Mouse (Mus musculus): ENCODE results near the gene AU040320. TPM values are rescaled to one million over a fixed set of nuclear protein-coding genes. Genes with fewer than 3 reads are reported as not detected.

Gene AU040320
- polyA plus RNA-seq, 1 experiment from 2014 or later: 32.9 TPM

GRCm38 (mm10) chr4:126846971-126847370 lies 93.6 kb downstream of the AU040320 start:
- Histone ChIP-seq H3K36me3 (replicated peaks) (peaks cover 63% of the 10 kb centered on the region), H3K4me3 (replicated peaks) (no peak overlapping the region), H3K9ac (no peak overlapping the region), H3K27me3 (no peaks in the 10 kb centered on the region), H3K27ac (no peak overlapping the region), H3K4me1 (no peaks in the 10 kb centered on the region), H3K9me3 (no peaks in the 10 kb centered on the region), H3K4me2 (no peak overlapping the region)
- ATAC-seq (ENCODE audit: low FRiP score): no peak
- 69% methylated on average over 7 of the region's 7 CpGs for WGBS

- Histone ChIP-seq H3K4me1 (no peaks in the 10 kb centered on the region), H3K27ac (no peak overlapping the region), H3K27me3 (no peaks in the 10 kb centered on the region), H3K4me2 (no peak overlapping the region), H3K9ac (no peak overlapping the region), H3K36me3 (replicated peaks) (peaks cover 69% of the 10 kb centered on the region), H3K9me3 (no peaks in the 10 kb centered on the region), H3K4me3 (replicated peaks) (no peak overlapping the region)
- WGBS: 93% methylated on average over 7 of the region's 7 CpGs
- no peak for ATAC-seq (ENCODE audit: low FRiP score)
Measured at GRCm38 (mm10) chr4:126850019-126850777, 96.9 kb downstream of the AU040320 start.

DNA sequence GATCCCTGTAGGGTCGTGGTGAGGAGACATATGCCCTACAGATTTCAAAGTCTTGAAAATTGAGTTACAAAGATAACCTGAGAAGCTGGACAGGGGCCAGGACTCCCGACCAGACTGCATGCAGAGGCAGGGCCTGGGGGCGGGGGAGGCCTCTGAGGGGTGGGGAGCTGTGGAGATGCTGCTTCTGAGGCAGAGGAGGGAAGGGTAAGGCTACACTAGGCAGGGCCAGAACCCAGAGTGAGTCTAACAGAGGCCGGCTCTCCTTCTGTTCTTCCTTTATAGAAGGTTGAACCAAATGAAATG lies 97.4 kb downstream of the AU040320 start:
- Histone ChIP-seq H3K27ac (no peak overlapping the region), H3K9me3 (no peaks in the 10 kb centered on the region), H3K36me3 (replicated peaks) (peaks cover 69% of the 10 kb centered on the region), H3K9ac (no peak overlapping the region), H3K4me1 (no peaks in the 10 kb centered on the region), H3K4me3 (replicated peaks) (no peak overlapping the region), H3K27me3 (no peaks in the 10 kb centered on the region), H3K4me2 (no peak overlapping the region)
- no peak for ATAC-seq (ENCODE audit: low FRiP score)
- 73% methylated on average over 4 of the region's 4 CpGs for WGBS

GRCm38 (mm10) chr4:126852971-126853370 lies 99.6 kb downstream of the AU040320 start:
- Histone ChIP-seq H3K27ac (no peak overlapping the region), H3K4me2 (no peak overlapping the region), H3K9ac (no peak overlapping the region), H3K36me3 (replicated peaks) (peaks cover 54% of the 10 kb centered on the region), H3K4me1 (no peaks in the 10 kb centered on the region), H3K9me3 (no peaks in the 10 kb centered on the region), H3K27me3 (no peaks in the 10 kb centered on the region), H3K4me3 (replicated peaks) (no peak overlapping the region)
- 85% methylated on average over 11 of the region's 11 CpGs for WGBS
- ATAC-seq (ENCODE audit: low FRiP score): no peak

GRCm38 (mm10) chr4:126860268-126860986 lies 107.1 kb downstream of the AU040320 start:
- peaks cover 60% of the 10 kb centered on the region for H3K36me3 ChIP-seq (replicated peaks)

GRCm38 (mm10) chr4:126861514-126862266 lies 108.3 kb downstream of the AU040320 start:
- ATAC-seq (ENCODE audit: low FRiP score): no peak
- Histone ChIP-seq H3K4me2 (no peak overlapping the region), H3K9me3 (no peaks in the 10 kb centered on the region), H3K27ac (no peak overlapping the region), H3K4me1 (no peaks in the 10 kb centered on the region), H3K36me3 (replicated peaks) (peaks cover 65% of the 10 kb centered on the region), H3K27me3 (no peaks in the 10 kb centered on the region), H3K9ac (no peak overlapping the region), H3K4me3 (replicated peaks) (no peak overlapping the region)
- 83% methylated on average over 11 of the region's 11 CpGs for WGBS

More at GRCm38 (mm10) chr4:126860268-126860986, 107.1 kb downstream of the AU040320 start:
- Histone ChIP-seq H3K9ac (no peak overlapping the region), H3K4me2 (no peak overlapping the region), H3K27ac (no peak overlapping the region), H3K27me3 (no peaks in the 10 kb centered on the region), H3K4me3 (replicated peaks) (no peak overlapping the region), H3K9me3 (no peaks in the 10 kb centered on the region), H3K4me1 (no peaks in the 10 kb centered on the region)
- WGBS: 90% methylated on average over 9 of the region's 9 CpGs
- ATAC-seq (ENCODE audit: low FRiP score): no peak

GRCm38 (mm10) chr4:126868699-126869098 lies 115.4 kb downstream of the AU040320 start:
- WGBS: 89% methylated on average over 12 of the region's 12 CpGs
- Histone ChIP-seq H3K4me1 (no peaks in the 10 kb centered on the region), H3K9ac (no peak overlapping the region), H3K4me2 (no peak overlapping the region), H3K4me3 (replicated peaks) (no peak overlapping the region), H3K36me3 (replicated peaks) (peaks cover 69% of the 10 kb centered on the region), H3K27me3 (no peaks in the 10 kb centered on the region), H3K27ac (no peak overlapping the region), H3K9me3 (no peaks in the 10 kb centered on the region)
- ATAC-seq (ENCODE audit: low FRiP score): no peak

DNA sequence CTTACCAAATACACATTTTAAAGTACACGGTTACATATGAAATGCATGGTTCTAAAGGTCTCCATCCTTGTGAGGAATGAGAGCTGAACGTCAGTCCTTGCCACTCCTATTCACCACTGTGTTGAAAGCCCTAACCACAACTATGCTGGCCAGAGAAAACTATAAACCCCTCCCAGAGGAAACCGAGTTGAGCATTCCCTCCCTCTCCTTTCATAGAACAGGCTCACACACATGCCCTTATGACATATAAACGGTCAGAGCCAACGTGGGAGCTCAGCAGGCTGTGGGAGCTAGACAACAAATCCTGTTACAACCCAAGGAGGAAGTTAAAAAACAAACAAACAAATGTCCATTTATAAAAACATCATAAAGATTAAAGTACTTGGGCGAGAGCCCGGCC lies 119.4 kb downstream of the AU040320 start:
- WGBS: 78% methylated on average over 7 of the region's 7 CpGs
- no peak for ATAC-seq (ENCODE audit: low FRiP score)
- H3K4me2 ChIP-seq: no peak overlapping the region
- H3K4me1 ChIP-seq: no peaks in the 10 kb centered on the region
- H3K4me3 ChIP-seq (replicated peaks): no peak overlapping the region
- H3K27me3 ChIP-seq: no peaks in the 10 kb centered on the region
- H3K27ac ChIP-seq: no peak overlapping the region
- peaks cover 68% of the 10 kb centered on the region for H3K36me3 ChIP-seq (replicated peaks)
- no peaks in the 10 kb centered on the region for H3K9me3 ChIP-seq
- no peak overlapping the region for H3K9ac ChIP-seq

DNA sequence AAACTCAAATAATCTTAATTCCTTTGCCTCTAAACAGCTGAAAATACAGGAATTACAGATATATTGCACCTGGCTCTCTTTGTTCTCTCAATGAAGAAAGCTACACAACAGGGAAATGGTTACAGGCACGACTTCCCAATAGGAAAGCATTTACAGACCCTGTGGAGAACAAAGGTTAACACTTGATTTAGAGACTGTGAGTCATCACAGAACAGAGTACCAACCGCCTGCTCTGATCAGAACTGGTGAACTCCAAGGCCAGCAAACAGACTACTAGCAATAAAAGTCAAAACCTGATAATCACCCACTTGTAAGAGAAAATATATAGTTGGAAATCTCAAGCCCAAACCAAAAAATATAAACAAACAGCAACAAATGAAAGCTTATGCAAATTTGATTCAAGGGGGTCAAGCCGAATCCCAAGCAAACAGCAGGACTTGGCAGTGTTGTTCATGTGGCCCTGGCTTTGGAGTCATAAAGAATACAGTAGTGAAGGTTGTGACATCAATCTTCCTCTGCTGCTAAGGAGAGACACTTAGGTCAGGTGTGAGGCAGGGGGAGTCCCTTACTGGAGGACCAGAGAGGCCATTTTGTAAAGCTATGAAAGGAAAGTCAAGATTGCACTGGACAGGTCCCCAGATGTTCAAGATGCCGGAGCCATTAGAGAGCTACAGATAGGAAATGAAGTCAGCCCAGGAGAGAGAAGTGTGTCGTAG lies 126.4 kb downstream of the AU040320 start:
- Histone ChIP-seq H3K9ac (no peak overlapping the region), H3K4me3 (replicated peaks) (no peak overlapping the region), H3K4me2 (no peak overlapping the region), H3K27me3 (no peaks in the 10 kb centered on the region), H3K27ac (no peak overlapping the region), H3K4me1 (no peaks in the 10 kb centered on the region), H3K36me3 (replicated peaks) (peaks cover 75% of the 10 kb centered on the region), H3K9me3 (no peaks in the 10 kb centered on the region)
- 91% methylated on average over 5 of the region's 5 CpGs for WGBS
- ATAC-seq (ENCODE audit: low FRiP score): no peak

- ATAC-seq (ENCODE audit: low FRiP score): no peak
- Histone ChIP-seq H3K4me2 (no peak overlapping the region), H3K27me3 (no peaks in the 10 kb centered on the region), H3K36me3 (replicated peaks) (peaks cover 64% of the 10 kb centered on the region), H3K4me1 (no peaks in the 10 kb centered on the region), H3K27ac (no peak overlapping the region), H3K9me3 (no peaks in the 10 kb centered on the region), H3K9ac (no peak overlapping the region), H3K4me3 (replicated peaks) (no peak overlapping the region)
- WGBS: 97% methylated on average over 5 of the region's 5 CpGs
Measured at GRCm38 (mm10) chr4:126883602-126884001, 130.3 kb downstream of the AU040320 start.

- Histone ChIP-seq H3K36me3 (replicated peaks) (peaks cover 63% of the 10 kb centered on the region), H3K9me3 (no peaks in the 10 kb centered on the region), H3K27ac (no peak overlapping the region), H3K27me3 (no peaks in the 10 kb centered on the region), H3K9ac (no peak overlapping the region), H3K4me1 (no peaks in the 10 kb centered on the region), H3K4me2 (no peak overlapping the region), H3K4me3 (replicated peaks) (no peak overlapping the region)
- WGBS: 58% methylated on average over 1 of the region's 1 CpGs
- ATAC-seq (ENCODE audit: low FRiP score): no peak
Measured at GRCm38 (mm10) chr4:126885953-126886352, 132.6 kb downstream of the AU040320 start.

- H3K27me3 ChIP-seq: no peaks in the 10 kb centered on the region
- H3K4me2 ChIP-seq: no peak overlapping the region
- H3K27ac ChIP-seq: no peak overlapping the region
- H3K4me1 ChIP-seq: no peaks in the 10 kb centered on the region
- peaks cover 64% of the 10 kb centered on the region for H3K36me3 ChIP-seq (replicated peaks)
- H3K9me3 ChIP-seq: no peaks in the 10 kb centered on the region
- no peak overlapping the region for H3K9ac ChIP-seq
- no peak overlapping the region for H3K4me3 ChIP-seq (replicated peaks)
- WGBS: 95% methylated on average over 8 of the region's 8 CpGs
- no peak for ATAC-seq (ENCODE audit: low FRiP score)
Measured at GRCm38 (mm10) chr4:126889879-126890278, 136.5 kb downstream of the AU040320 start.

Measured in forebrain, embryonic 12.5 days (tissue).